24 mouse cellular contexts compared by ENCODE assay signal in genomic region chr7:83561849-83562248, GRCm38 (mm10). TPM values are rescaled to one million over a fixed set of nuclear protein-coding genes. Genes with fewer than 3 reads are reported as not detected.
A peak's percentile ranks its signal among the peaks of the same experiment; 100 is the strongest.
DNase-seq lines count a peak whose midpoint lies in the region; ATAC-seq lines count a peak whose summit lies in the region.
"Had no signal": no experiment of that assay in that cellular context is flagged by ENCODE, and none has a peak within 500 bp of the region (broad histone marks: within the 10 kb centered on the region; RNA-seq: fewer than 3 reads in every experiment).

No protein-coding gene starts in this region.

- H3K27me3 ChIP-seq in hindbrain, embryonic 12.5 days = no peaks in the 10 kb centered on the region
- H3K27me3 ChIP-seq in hindbrain, embryonic 14.5 days (ENCODE audit: control insufficient read depth, insufficient read depth, low read length) = no peaks in the 10 kb centered on the region
- no peaks in the 10 kb centered on the region for H3K27me3 ChIP-seq in midbrain, embryonic 14.5 days (ENCODE audit: control insufficient read depth, insufficient read depth, low read length)
- H3K27me3 ChIP-seq: hindbrain, embryonic 13.5 days had no signal

- ATAC-seq in hindbrain, embryonic 12.5 days (ENCODE audit: low FRiP score) = peak; percentile 43; the same call in 1 of the 2 replicates
- ATAC-seq in hindbrain, embryonic 14.5 days (ENCODE audit: low FRiP score) = no peak
- ATAC-seq in midbrain, embryonic 14.5 days (ENCODE audit: low FRiP score, low TSS enrichment) = peak; percentile 63; the same call in 1 of the 2 replicates
- ATAC-seq: CD4-positive, CD25-positive, alpha-beta regulatory T cell, adult 4 months; forebrain, postnatal 0 days; hindbrain, postnatal 0 days; inflammation-experienced regulatory T-cells, adult 6 months had no signal

- no peak overlapping the region for H3K4me2 ChIP-seq in hindbrain, embryonic 12.5 days (replicated peaks)
- H3K4me2 ChIP-seq in hindbrain, embryonic 14.5 days (replicated peaks) = no peak overlapping the region
- H3K4me2 ChIP-seq in midbrain, embryonic 14.5 days (ENCODE audit: low read length) = no peak overlapping the region
- H3K4me2 ChIP-seq: heart, embryonic 11.5 days; hindbrain, embryonic 13.5 days had no signal

- intact Hi-C loops in left cerebral cortex, postnatal 14 days (cut with DNase I) = loop anchor here (10.0 kb wide), 3 partner anchors 73 to 323 kb away; partner anchors contain the start of genes Mesd, Stard5 and Tlnrd1

- H3K27ac ChIP-seq in hindbrain, embryonic 12.5 days = no peak overlapping the region
- H3K27ac ChIP-seq in hindbrain, embryonic 14.5 days = no peak overlapping the region
- 0 out of 2 replicates have a peak overlapping the region, but pooled peaks have one; percentile 13 for H3K27ac ChIP-seq in midbrain, embryonic 14.5 days (replicated peaks; ENCODE audit: low read depth, low read length)
- H3K27ac ChIP-seq: forebrain, embryonic 10.5 days; gastrocnemius, adult 2 months; hindbrain, embryonic 13.5 days; hindbrain, postnatal 0 days had no signal

- no peak for DNase-seq in hindbrain, embryonic 14.5 days (ENCODE audit: low spot score)
- DNase-seq in retina, postnatal 1 day = peak; percentile 42
- DNase-seq in retina, embryonic 14.5 days (ENCODE audit: low spot score) = no peak
- DNase-seq in midbrain, embryonic 14.5 days = peak; percentile 36
- no peak for DNase-seq in thymus, postnatal 4 days
- DNase-seq in left cerebral cortex, postnatal 14 days (ENCODE audit: low spot score in 2 of 2) = no peak
- DNase-seq: adrenal gland, adult 2 months; adrenal gland, postnatal 14 days; cerebellum, adult 11-12 months; cerebellum, adult 8-10 months; cerebellum, postnatal 10 days; cerebellum, postnatal 36 days; forebrain, postnatal 0 days; gastrocnemius, adult 2 months; gastrocnemius, postnatal 14 days had no signal

- no peak overlapping the region for H3K9ac ChIP-seq in hindbrain, embryonic 12.5 days
- H3K9ac ChIP-seq in hindbrain, embryonic 14.5 days = no peak overlapping the region
- no peak overlapping the region for H3K9ac ChIP-seq in midbrain, embryonic 14.5 days (replicated peaks; ENCODE audit: low read length)
- H3K9ac ChIP-seq: forebrain, postnatal 0 days; hindbrain, embryonic 13.5 days had no signal

- H3K4me1 ChIP-seq in hindbrain, embryonic 12.5 days = peaks cover 5% of the 10 kb centered on the region
- H3K4me1 ChIP-seq in hindbrain, embryonic 14.5 days (replicated peaks; ENCODE audit: control insufficient read depth, insufficient read depth, low read length) = no peaks in the 10 kb centered on the region
- no peaks in the 10 kb centered on the region for H3K4me1 ChIP-seq in midbrain, embryonic 14.5 days (ENCODE audit: control insufficient read depth, insufficient read depth, low read length)
- H3K4me1 ChIP-seq: hindbrain, embryonic 13.5 days had no signal

- H3K4me3 ChIP-seq in hindbrain, embryonic 12.5 days = no peak overlapping the region
- H3K4me3 ChIP-seq in hindbrain, embryonic 14.5 days (replicated peaks; ENCODE audit: low read length) = no peak overlapping the region
- no peak overlapping the region for H3K4me3 ChIP-seq in midbrain, embryonic 14.5 days (replicated peaks; ENCODE audit: low read depth, low read length)
- H3K4me3 ChIP-seq: forebrain, embryonic 10.5 days; gastrocnemius, adult 2 months; hindbrain, embryonic 13.5 days had no signal

- H3K9me3 ChIP-seq in hindbrain, embryonic 12.5 days (replicated peaks) = no peaks in the 10 kb centered on the region
- no peaks in the 10 kb centered on the region for H3K9me3 ChIP-seq in hindbrain, embryonic 14.5 days (ENCODE audit: control insufficient read depth, low read length)
- H3K9me3 ChIP-seq in midbrain, embryonic 14.5 days (ENCODE audit: control insufficient read depth, low read length) = no peaks in the 10 kb centered on the region
- H3K9me3 ChIP-seq: forebrain, embryonic 10.5 days; hindbrain, embryonic 13.5 days had no signal

- WGBS in hindbrain, embryonic 12.5 days = 15% methylated on average over 3 of the region's 3 CpGs
- 15% methylated on average over 3 of the region's 3 CpGs for WGBS in hindbrain, embryonic 14.5 days
- 4% methylated on average over 3 of the region's 3 CpGs for WGBS in midbrain, embryonic 14.5 days

- H3K36me3 ChIP-seq in hindbrain, embryonic 12.5 days = no peaks in the 10 kb centered on the region
- H3K36me3 ChIP-seq in hindbrain, embryonic 14.5 days (replicated peaks; ENCODE audit: control insufficient read depth, insufficient read depth) = no peaks in the 10 kb centered on the region
- H3K36me3 ChIP-seq in midbrain, embryonic 14.5 days (ENCODE audit: control insufficient read depth, insufficient read depth, low read length) = no peaks in the 10 kb centered on the region
- H3K36me3 ChIP-seq: forebrain, embryonic 10.5 days; hindbrain, embryonic 13.5 days had no signal

RNA-seq across cellular contexts. Expression of gene Tmc3, which starts 22.9 kb away (rescaled TPM):
- polyA plus RNA-seq in hindbrain, embryonic 12.5 days (2016; fragmentation: Nextera tagmentation; extraction: Ambion mirVana) = 0.26 and 1.2 TPM in 2 replicates
- polyA plus RNA-seq in hindbrain, embryonic 14.5 days (2014; fragmentation: Nextera tagmentation; extraction: Ambion mirVana) = 0.31 and 0.51 TPM in 2 replicates
- polyA plus RNA-seq in midbrain, embryonic 14.5 days (2014; fragmentation: Nextera tagmentation; extraction: Ambion mirVana) = 0.16 and 0.25 TPM in 2 replicates
- under 1 TPM; 0.06 to 0.29 TPM for total RNA-seq in left cerebral cortex, postnatal 14 days (2021)
- total RNA-seq: gastrocnemius, adult 2 months; MEL had no signal
- polyA plus RNA-seq: C2C12 had no signal

Comparison
In these comparisons a context has a peak if more than half of its experiments do, and no peak if none do; other contexts are left out.
1. DNase-seq: peak in retina, postnatal 1 day (single experiment) and midbrain, embryonic 14.5 days (single experiment); none in hindbrain, embryonic 14.5 days (single experiment), retina, embryonic 14.5 days (single experiment), thymus, postnatal 4 days (single experiment) and left cerebral cortex, postnatal 14 days (0 of 2).